Mouse (Mus musculus): ENCODE results near the gene Tmem258. TPM values are rescaled to one million over a fixed set of nuclear protein-coding genes. Genes with fewer than 3 reads are reported as not detected.

Gene Tmem258
- total RNA-seq, 2 experiments from 2014 or later, result 68.6 to 71.2 TPM

Small RNAs within 50 kb of the gene (microRNA-seq; reads per million reads assigned to microRNA genes)
- gene Mir6993, result 0 to 0.42 reads per million in 2 experiments

Other genes starting within 250 kb of the Tmem258 start
- 1,000 to 10,000 TPM; 2,362 to 2,428 TPM for gene Fth1, start 223.4 kb upstream of the Tmem258 start, total RNA-seq (2021)
- gene Best1, start 202.4 kb upstream of the Tmem258 start, total RNA-seq (2021), result 1 to 10 TPM; 1.0 to 1.1 TPM
- gene Rab3il1, start 202.3 kb upstream of the Tmem258 start, total RNA-seq (2021), result 10 to 100 TPM in 1 of 2 experiments, 1 to 10 TPM in 1; 9.6 to 10.2 TPM
- gene Fads3, start 162.4 kb upstream of the Tmem258 start, total RNA-seq (2021), result 10 to 100 TPM; 32.2 to 32.6 TPM
- 100 to 1,000 TPM; 112 to 119 TPM for gene Fads2, start 102.3 kb upstream of the Tmem258 start, total RNA-seq (2021)
- gene Fads1, start 21.1 kb upstream of the Tmem258 start, total RNA-seq (2021), result 100 to 1,000 TPM; 171 to 184 TPM
- gene Fen1, start 155 bp downstream of the Tmem258 start, total RNA-seq (2021), result 10 to 100 TPM; 12.1 to 14.1 TPM
- 10 to 100 TPM; 14.1 to 17.2 TPM for gene Myrf, start 36.7 kb downstream of the Tmem258 start, total RNA-seq (2021)
- 10 to 100 TPM; 82.5 to 83.4 TPM for gene Dagla, start 100.9 kb downstream of the Tmem258 start, total RNA-seq (2021)
- 100 to 1,000 TPM; 267 to 301 TPM for gene Syt7, start 185.1 kb downstream of the Tmem258 start, total RNA-seq (2021)

Data from left cerebral cortex, adult 18-20 months (tissue).